Mouse (Mus musculus) erythroblast, embryonic 14.5 days (primary cell): ENCODE data around the gene Cldn14.

ENCODE experiments used
- GATA1 ChIP-seq: IDR thresholded peaks from 2 replicates; pipeline ENCODE4 v1.6.1; 2012; ENCODE audit warnings: low read length, inconsistent platforms, mixed read lengths
- TAL1 ChIP-seq: IDR thresholded peaks from 3 replicates; pipeline ENCODE4 v1.6.1; 2012; ENCODE audit warnings: low read length, inconsistent platforms, mixed read lengths

- TF ChIP-seq TAL1 (no peak), GATA1 (no peak)
These were observed 105.6 kb downstream of the Cldn14 start for GRCm38 (mm10) chr16:93903027-93903426.
